Mouse (Mus musculus): ENCODE data around the gene Arid5b.

GRCm38 (mm10) chr10:68129651-68130050 lies 148.9 kb downstream of the Arid5b start:
- TF ChIP-seq CTCF (IDR thresholded peaks at IDR 0.05; ENCODE audit: low read depth), result no peak
- no peak for TF ChIP-seq EP300 (IDR thresholded peaks at IDR 0.05; ENCODE audit: low read depth)

All from heart, postnatal 0 days (tissue).